Mouse (Mus musculus): ENCODE measurements around the gene Dvl2.

Dvl2 gene

DNA sequence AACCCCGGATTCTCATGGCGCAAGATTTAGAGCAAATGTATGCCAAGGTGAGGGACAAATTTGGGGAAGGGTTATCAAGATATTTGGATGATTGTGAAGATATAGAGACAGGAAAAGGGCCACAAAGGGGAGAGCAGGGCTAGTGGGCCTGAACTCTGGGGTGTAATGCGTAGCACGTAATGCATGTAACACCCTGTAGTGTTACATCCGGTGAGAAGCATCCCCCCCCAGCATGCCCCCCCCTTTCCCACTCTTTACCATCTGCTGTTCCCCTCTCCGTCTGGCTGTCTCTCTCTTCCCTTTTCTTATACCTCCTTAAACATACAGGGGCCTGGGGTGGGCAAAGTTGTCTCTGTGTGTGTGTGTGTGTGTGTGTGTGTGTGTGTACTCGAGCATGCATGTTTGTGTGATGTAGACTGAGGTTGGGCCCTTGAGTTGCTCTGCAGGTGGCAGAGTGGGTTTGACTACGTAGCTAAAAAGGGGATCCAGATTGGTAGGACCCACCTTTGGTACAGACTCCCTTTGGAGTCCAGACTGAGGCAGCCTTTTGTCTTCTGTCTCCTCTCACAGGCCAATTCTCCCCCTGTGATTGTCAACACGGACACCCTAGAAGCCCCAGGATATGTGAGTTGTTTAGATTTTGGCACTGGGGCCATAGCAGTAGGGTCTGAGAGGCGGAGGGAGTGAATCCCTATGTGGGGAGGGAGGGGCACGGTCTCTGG is 29.6 kb downstream of the Dvl2 start:
- peak; percentile 91 for DNase-seq

DNA sequence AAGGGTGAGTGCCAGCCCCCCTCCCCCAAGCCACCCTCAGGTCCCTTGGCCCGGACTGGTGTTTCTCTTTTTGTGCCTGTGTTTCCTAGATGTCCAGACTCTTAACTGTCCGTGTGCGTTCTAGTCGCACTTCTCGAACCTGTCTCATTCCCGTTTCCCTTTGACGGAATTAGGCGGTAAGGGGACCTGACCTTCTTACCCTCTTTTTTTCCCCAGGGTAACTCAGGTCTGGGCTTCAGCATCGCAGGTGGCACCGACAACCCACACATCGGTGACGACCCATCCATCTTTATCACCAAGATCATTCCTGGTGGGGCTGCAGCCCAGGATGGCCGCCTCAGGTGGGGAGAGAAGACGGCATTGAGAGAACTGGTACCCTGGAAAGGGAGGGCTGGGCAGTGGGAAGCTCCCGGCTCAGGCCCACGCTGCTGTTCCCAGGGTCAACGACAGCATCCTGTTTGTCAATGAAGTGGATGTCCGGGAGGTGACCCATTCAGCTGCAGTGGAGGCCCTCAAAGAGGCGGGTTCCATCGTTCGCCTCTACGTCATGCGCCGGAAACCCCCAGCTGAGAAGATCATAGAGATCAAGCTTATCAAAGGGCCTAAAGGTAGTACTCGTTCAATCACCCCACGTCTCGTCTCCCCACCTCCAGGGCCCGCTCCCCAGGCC is 30.4 kb downstream of the Dvl2 start:
- DNase-seq: peak; percentile 93

DNA sequence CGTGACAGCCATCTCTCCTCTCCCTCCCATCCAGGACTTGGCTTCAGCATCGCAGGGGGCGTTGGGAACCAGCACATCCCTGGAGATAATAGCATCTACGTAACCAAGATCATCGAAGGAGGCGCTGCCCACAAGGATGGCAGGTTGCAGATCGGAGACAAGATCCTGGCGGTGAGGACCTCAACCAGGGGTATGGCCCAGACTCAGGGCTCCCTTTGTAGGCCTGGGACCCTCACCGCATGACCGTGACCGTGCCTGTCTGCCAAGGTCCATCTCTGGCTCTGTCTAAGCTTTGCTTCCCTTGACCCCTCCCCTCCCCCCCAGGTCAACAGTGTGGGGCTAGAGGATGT is 30.9 kb downstream of the Dvl2 start:
- DNase-seq: peak; percentile 91

DNA sequence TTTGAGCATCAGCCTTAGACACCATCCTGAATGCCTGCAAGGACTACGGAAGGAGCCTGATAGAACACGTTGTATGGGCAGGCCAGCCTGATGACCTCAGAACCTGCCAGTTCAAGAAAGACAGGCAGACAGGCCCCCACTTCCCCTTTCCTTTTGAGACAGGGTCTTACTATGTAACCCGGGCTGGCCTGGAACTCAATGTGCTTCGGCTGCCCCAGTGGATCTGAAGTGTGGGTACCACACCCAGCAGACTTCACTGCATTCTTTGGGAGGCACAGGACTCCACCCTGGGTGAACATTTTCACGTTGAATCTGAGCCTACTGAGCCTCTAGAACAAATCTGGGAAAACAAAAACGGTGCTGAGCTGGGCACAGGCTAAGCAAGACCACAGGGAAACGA is 37.8 kb downstream of the Dvl2 start:
- DNase-seq: peak; percentile 92

DNA sequence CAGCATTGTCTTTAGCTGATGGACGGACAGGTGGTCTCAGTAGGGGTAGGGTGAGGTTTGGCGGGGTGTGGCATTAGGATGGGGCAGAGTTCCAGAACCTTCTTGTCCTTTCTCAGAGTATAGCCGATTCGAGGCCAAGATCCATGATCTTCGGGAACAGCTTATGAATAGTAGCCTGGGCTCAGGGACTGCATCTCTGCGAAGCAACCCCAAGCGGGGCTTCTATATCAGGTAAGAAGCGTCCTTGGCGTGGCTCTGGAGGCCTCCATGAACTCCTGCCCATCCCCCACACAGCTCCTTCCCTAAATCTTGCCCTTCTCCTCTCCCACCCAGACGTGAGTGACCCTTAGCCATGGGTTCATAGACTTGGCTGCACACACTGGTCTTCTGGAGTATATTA is 39.2 kb downstream of the Dvl2 start:
- peak; percentile 84 for DNase-seq

DNA sequence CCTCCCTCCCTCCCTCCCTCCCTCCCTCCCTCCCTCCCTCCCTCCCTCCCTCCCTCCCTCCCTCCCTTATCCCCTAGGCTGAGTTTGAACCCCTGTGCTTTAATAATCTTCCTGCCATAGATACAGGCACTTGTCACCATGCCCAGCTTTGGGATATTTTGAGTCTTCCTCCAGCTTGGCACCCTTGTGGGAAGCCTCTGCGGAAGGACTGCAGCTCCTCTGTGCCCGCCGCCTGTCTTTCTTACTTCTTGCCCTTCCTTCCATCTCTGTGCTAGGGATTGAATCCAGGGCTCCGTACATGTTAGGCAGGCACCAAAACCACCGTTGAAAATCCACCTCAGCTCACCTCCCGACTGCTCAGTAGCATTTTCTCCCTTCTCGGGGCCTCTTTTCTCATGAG is 39.8 kb downstream of the Dvl2 start:
- DNase-seq: no peak

DNA sequence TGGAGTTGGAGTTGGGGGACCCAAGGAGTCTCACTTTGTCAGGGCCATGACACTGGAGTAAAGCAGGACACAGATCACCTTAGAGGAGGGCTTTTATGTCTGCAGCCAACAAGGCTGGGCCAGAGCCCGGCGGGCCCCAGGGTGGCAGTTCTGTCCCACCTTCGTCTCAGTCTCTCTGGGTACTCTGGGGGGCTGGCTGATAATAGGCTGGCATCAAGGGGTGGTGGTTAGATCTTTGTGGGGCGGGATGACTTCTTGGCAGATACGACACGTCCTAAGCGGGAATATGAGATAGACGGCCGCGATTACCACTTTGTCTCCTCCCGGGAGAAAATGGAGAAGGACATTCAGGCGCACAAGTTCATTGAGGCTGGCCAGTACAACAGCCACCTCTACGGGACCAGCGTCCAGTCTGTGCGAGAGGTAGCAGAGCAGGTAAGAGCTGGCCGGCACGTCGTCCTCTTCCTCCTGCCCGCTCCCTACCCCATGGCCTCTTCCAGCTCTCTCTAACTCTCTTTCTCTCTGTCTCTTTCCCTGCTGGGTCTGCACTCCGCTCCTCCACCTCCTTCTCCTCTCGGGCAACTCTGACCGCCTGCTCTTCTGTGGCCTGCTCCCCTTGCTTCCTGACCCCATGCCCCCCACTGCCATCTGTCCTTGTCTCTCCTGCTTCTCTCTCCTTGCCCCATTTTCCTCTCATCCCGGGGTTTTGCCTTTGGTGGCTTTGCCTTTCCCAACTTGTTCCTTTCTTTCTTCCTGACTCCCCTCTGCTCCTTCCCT is 42.1 kb downstream of the Dvl2 start:
- peak; percentile 86 for DNase-seq

DNA sequence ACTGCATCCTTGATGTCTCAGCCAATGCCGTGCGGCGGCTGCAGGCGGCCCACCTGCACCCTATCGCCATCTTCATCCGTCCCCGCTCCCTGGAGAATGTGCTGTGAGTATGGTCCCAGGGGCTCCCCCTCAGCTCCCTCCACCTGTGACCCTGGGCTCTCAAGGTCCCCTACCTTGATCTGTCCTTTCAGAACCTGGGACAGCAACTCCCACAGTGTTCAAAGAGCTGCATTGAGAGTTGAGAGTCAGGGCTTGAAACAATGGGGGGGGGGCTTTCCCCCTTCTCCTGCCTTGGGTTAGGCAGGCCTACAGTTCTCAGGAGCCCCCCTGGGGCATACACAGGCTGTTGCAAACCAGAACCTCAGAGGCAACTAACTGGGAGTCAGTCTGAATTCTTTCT is 43.3 kb downstream of the Dvl2 start:
- no peak for DNase-seq

DNA sequence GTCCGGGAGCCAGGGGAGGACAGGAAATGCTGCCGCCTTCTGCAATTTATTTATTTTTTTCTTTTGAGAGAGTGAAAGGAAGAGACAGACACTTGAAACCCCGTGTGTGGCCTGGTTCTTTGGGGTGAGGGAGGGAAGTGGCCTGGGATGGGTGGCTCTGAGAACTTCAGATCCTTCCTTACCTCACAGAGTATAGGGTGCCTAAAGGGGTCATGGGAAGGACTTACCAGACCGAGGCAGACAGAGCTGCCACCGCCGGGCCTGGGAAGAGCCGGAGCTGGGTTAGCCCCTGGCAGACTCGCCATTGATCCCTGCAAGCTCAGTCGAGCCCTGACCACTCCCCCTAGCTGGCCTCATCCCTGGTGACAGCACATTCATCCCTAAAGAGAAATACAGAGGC is 45.0 kb downstream of the Dvl2 start:
- no peak for DNase-seq

DNA sequence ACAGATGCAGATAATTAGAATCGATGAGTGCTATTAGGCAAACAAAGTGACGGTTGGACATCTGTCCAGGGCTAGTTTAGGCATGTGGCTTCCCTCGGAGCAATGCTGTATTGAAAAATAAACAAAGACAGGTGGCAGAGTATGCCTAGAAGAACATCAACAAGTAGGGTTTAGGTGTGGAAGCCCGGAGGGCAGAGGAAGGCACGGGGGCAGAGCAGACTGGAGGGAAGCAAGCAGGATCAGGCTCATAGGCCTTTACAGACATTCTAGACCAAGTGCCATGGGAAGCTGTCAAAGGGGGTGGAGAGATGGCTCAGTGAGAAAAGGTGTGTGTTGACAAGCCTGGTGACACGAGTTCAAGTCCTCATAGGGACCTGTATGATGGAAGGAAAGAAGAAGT is 49.0 kb downstream of the Dvl2 start:
- no peak for DNase-seq

DNA sequence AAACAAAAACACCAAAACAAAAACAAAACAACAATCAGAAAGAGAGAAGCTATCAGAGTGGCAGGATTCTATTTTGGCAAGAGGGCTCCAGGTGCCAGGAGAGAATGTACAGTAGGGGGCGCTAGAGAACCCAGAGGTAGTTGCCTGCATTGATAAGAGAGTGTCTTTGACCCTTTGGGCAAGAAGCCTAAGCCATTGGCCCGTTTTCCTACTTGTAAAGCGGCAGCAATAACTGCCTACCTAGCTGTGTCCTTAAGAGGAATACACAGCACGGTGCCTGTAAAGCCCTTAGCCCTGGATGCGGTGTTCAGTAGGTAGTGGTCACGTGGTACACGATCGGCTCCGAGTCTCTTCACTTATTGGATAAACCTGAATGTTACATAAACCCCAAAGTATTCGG is 49.4 kb downstream of the Dvl2 start:
- DNase-seq: no peak

DNA sequence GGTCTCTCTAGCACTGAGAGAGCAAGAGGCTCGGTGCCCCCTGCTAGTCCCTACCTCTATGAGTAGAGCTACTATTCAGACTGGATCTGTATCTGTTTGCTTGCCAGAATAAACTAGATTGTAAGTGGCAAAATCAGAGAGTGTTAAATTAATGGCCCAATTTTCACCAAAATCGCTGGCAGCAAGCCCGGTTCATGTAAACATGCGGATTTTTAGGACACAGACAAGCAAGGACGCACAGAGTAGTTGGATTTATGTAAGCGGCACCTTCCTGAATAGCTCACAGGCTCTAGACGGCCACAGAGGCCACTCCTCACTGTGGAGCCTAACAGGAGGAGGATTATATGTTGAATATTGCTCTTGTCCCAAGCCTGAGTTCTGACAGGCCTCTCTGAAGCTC is 52.8 kb downstream of the Dvl2 start:
- DNase-seq: no peak

DNA sequence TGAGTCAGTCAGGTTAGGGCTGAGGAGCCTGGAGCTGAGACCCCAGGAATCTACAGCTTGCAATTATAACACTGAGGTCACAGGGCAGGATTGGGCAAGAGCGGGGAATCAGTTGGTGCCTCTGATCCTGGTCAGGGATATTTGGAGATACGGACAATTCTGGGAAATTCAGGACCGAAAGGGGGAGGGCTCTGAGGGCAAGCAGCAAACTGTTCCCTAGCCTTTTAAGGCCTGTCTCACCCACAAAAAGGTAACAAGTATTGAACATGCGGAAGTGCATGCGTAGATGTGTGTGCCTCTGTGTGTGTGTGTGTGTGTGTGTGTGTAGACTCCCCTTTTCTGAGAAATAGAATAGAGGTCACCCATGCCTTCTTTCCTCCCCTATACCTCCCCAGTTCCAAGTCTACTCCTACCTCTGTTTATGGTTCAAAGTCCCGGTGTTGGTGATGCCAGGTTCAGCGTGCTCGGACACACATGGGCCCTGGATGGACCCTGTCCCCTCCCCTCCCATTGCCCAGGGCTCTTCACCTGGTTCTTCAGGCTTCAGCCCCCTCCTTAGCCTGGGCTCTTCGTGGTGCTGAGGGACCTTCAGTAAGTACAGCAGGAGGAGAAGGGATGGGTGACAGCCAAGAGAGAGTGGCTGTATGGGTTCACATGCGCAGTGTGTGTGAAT is 53.6 kb downstream of the Dvl2 start, which contains the start of gene Asgr1:
Asgr1 (plus strand) TSS at position 188 of the 673 bp plus-strand sequence.
- DNase-seq: no peak

DNA sequence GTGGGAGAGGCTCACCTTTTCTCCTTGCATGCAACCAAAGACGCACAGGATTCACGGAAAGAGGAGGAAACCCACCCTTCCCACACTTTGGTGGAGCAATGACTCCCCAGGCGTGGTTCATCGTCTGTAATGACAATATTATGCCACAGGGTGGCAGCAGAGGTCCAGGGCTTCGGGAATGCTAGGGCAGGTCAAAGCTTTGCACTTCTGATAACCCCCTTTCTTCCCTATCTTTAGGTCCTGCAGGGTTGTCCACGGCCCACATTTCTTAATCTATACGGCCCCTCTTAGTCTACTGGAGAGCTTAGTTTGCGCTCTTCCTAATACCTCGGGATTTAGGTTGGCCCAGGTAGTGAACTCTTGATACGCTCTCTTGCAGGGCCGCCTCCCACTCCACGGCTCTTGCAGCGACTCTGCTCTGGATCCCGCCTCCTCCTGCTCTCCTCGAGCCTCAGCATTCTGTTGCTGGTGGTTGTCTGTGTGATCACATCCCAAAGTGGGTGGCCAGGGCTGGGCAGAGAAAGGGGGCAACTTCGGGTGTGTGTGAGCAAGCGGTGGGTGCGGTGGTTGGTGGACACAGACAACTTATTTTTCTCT is 55.3 kb downstream of the Dvl2 start:
- peak; percentile 94 for DNase-seq

DNA sequence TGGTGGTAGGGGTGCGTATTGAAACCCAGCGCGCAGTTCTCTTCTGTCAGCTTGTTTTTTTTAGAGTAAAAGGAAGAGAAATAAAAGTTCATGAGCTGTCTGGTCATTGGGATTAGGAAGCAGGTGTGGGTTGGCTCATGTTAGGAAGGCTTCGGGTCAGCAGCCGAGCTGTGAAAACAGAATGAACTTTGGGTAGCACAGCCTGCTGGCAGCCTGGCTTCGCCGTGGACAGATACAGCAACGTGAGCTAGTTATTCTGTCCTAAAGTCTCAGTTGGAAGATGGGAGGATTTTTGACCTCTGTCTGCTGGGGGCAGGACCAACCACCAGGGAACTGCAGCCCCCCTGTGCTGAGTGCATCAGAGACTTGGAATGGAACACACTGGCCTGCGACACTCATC is 57.4 kb downstream of the Dvl2 start:
- no peak for DNase-seq

DNA sequence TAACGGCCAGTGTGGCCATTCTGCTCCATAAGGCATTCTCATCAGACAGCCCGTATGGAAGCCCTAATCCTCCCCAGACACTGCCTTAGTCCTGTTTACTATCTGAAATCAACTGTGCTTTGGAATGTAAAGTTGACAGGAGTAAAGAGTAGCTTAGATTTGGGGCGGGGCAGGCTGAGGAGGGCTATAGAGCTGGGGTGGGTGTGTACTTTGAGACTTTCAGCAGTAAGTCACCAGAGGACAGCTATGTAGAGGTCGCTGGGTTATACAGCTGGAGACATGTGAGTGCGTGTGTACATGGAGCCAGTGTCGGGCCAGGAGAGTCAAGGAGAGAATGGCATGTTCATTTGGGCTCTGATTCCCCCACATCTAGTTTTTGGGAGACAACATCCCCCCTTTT is 59.5 kb downstream of the Dvl2 start:
- DNase-seq: no peak
